Mouse (Mus musculus) cerebellum, adult 2 months (tissue): ENCODE results near the gene Tfap4. TPM values are rescaled to one million over a fixed set of nuclear protein-coding genes. Genes with fewer than 3 reads are reported as not detected.

Source experiments
- DNase-seq, 2 experiments: peaks; one replicate each; pipeline ENCODE4 v3.0.0; 2021
- H3K27ac ChIP-seq: fragments of 200-500 bp; 2 replicates; pipeline ENCODE4 v1.5.1; 2012; ENCODE audit warnings: low read length, control low read depth, inconsistent platforms; ENCODE audit not compliant: insufficient read depth
- H3K27me3 ChIP-seq: fragments of 200-500 bp; 2 replicates; pipeline ENCODE4 v1.6.1; 2012; ENCODE audit warnings: inconsistent platforms, mild to moderate bottlenecking, low read length, moderate library complexity; ENCODE audit not compliant: control insufficient read depth, insufficient read depth
- H3K4me1 ChIP-seq: fragments of 200-500 bp; 2 replicates; pipeline ENCODE4 v1.6.1; 2011; ENCODE audit warnings: low read length; ENCODE audit not compliant: control insufficient read depth, insufficient read depth
- H3K4me3 ChIP-seq: fragments of 200-500 bp; replicated peaks from 2 replicates; pipeline ENCODE3; 2011; ENCODE audit warnings: mild to moderate bottlenecking, low read depth, low read length, control low read depth; ENCODE audit not compliant: insufficient read depth
- CTCF ChIP-seq: fragments of 200-500 bp; IDR thresholded peaks from 2 replicates; pipeline ENCODE4 v1.5.1; 2011; ENCODE audit warnings: low read depth, mild to moderate bottlenecking, control low read depth, low read length, moderate library complexity, borderline replicate concordance; ENCODE audit not compliant: insufficient read depth
- POLR2A ChIP-seq: fragments of 200-500 bp; IDR thresholded peaks from 2 replicates; pipeline ENCODE4 v1.6.1; 2011; ENCODE audit warnings: low read length, control low read depth, borderline replicate concordance; ENCODE audit not compliant: insufficient read depth
- WGBS: fragments of 180-500 bp; shearing (Covaris S2); methylation state at CpG from one replicate; pipeline ENCODE4 v1.1.7; 2018; 5-methylcytosine and 5-hydroxymethylcytosine counted together
- polyA plus RNA-seq: library from polyadenylated mRNA; depleted of rRNA; stranded (reverse); fragments of >200 nt; gene quantifications from 2 replicates; pipeline ENCODE4 v1.2.3, GENCODE M21; 2012

Gene Tfap4
- polyA plus RNA-seq, 1 experiment, result 9.8 TPM

DNA sequence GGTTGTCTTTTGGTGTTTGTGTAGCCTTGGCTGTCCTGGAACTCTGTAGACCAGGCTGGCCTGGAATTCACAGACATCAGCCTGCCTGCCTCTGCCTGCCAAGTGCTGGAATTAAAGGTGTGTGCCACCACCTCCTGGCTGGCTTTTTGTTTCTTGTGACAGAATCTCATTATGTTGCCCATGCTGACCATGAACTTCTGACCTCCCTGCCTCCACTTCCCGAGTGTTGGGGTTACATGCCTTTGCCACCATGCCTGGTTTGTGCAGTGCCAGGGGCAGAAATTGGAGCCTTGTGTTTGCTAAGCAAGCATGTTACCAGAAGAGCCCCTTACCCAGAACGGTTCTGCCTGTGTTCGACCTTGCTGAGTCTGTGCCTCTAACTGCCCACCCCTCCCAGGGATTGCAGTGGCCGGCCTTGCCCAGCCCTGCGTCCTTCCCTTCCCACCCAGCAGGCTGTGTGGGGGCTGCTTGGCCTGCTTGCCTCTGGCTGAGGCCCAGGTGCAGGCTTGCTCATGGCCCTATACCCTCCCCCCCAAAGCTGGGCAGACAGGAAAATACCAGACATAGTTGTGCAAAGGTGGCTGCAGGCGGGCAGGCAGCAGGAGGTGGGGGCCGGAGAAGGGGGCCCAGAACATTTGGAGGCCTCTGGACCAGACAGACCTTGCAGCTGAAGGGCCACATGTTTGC is 43.3 kb upstream of the Tfap4 start:
- TF ChIP-seq POLR2A (no peak), CTCF (no peak)
- no peak for DNase-seq
- Histone ChIP-seq H3K4me1 (peaks cover 5% of the 10 kb centered on the region), H3K4me3 (no peak overlapping the region), H3K27ac (no peak overlapping the region), H3K27me3 (no peaks in the 10 kb centered on the region)
- WGBS, result 47% methylated on average over 7 of the region's 7 CpGs

- peaks cover 5% of the 10 kb centered on the region for H3K4me1 ChIP-seq
- no peak for DNase-seq
- H3K27me3 ChIP-seq, result no peaks in the 10 kb centered on the region
- no peak for TF ChIP-seq CTCF
- TF ChIP-seq POLR2A, result no peak
- no peak overlapping the region for H3K4me3 ChIP-seq
- 34% methylated on average over 3 of the region's 3 CpGs for WGBS
- H3K27ac ChIP-seq, result no peak overlapping the region
These were observed 42.5 kb upstream of the Tfap4 start for GRCm38 (mm10) chr16:4602189-4602588.

- no peak overlapping the region for H3K27ac ChIP-seq
- peaks cover 5% of the 10 kb centered on the region; the same call in 1 of the 2 replicates for H3K4me1 ChIP-seq
- no peaks in the 10 kb centered on the region for H3K27me3 ChIP-seq
- WGBS, result 84% methylated on average over 9 of the region's 9 CpGs
- H3K4me3 ChIP-seq, result no peak overlapping the region
- TF ChIP-seq POLR2A (no peak), CTCF (no peak)
- DNase-seq, result no peak
These were observed 41.2 kb upstream of the Tfap4 start for GRCm38 (mm10) chr16:4600701-4601310.

GRCm38 (mm10) chr16:4599616-4600015 is 40.0 kb upstream of the Tfap4 start:
- TF ChIP-seq POLR2A, result no peak
- no peak for TF ChIP-seq CTCF
- no peak overlapping the region for H3K4me3 ChIP-seq
- H3K27ac ChIP-seq, result no peak overlapping the region
- WGBS, result 81% methylated on average over 3 of the region's 3 CpGs
- DNase-seq, result no peak
- H3K4me1 ChIP-seq, result peaks cover 12% of the 10 kb centered on the region; the same call in 1 of the 2 replicates
- H3K27me3 ChIP-seq, result no peaks in the 10 kb centered on the region

DNA sequence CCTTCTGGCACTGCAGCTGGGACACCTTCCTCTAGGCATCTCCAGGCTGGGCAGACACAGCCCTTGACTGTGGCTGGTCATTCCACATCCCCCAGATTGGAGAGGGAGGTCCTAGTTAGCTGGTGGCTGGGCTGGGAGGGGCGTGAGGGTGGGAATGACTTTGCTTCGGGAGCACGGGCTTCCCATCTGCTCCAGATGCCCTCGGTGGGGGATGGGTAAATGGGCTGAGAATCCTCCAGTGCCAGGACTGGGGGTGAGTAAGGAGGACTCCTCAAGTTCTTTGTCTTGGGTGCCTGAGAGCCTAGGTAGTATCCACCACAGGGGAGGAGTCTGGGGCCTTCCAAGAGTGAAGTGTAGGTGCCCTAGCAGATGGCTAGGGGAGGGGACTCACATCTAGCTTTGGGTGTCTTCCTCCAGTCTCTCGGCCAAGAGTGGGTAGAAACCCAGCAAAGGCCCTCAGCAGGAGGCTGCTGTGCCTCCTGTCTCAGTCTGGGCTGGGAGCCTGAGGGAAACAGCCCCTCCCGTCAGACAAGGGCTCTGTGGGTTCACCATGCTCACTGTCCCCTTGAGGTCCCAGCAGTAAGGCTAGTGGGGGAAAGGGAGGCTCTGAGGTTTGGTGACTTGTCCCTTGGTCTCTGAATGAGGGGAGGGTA is 39.4 kb upstream of the Tfap4 start:
- Histone ChIP-seq H3K27me3 (no peaks in the 10 kb centered on the region), H3K4me3 (no peak overlapping the region), H3K27ac (no peak overlapping the region), H3K4me1 (peaks cover 12% of the 10 kb centered on the region; the same call in 1 of the 2 replicates)
- 21% methylated on average over 6 of the region's 6 CpGs for WGBS
- DNase-seq, result no peak
- no peak for TF ChIP-seq POLR2A
- no peak for TF ChIP-seq CTCF

GRCm38 (mm10) chr16:4598041-4598440 is 38.4 kb upstream of the Tfap4 start:
- 82% methylated on average over 5 of the region's 5 CpGs for WGBS

GRCm38 (mm10) chr16:4597296-4597695 is 37.6 kb upstream of the Tfap4 start:
- no peaks in the 10 kb centered on the region for H3K27me3 ChIP-seq
- H3K4me1 ChIP-seq, result peaks cover 10% of the 10 kb centered on the region
- DNase-seq, result no peak
- no peak overlapping the region for H3K27ac ChIP-seq
- no peak for TF ChIP-seq CTCF
- TF ChIP-seq POLR2A, result no peak
- H3K4me3 ChIP-seq, result no peak overlapping the region
- 74% methylated on average over 7 of the region's 7 CpGs for WGBS

More at GRCm38 (mm10) chr16:4598041-4598440, 38.4 kb upstream of the Tfap4 start:
- Histone ChIP-seq H3K27ac (no peak overlapping the region), H3K4me3 (no peak overlapping the region), H3K4me1 (peaks cover 12% of the 10 kb centered on the region), H3K27me3 (no peaks in the 10 kb centered on the region)
- no peak for DNase-seq
- TF ChIP-seq POLR2A (no peak), CTCF (no peak)
